Mouse (Mus musculus) heart, adult 2 months (tissue): ENCODE measurements around the gene Spire2. TPM values are rescaled to one million over a fixed set of nuclear protein-coding genes. Genes with fewer than 3 reads are reported as not detected.

Source experiments
- DNase-seq, 2 experiments: peaks; one replicate each; pipeline ENCODE4 v3.0.0; 2021
- H3K27ac ChIP-seq: fragments of 200-600 bp; 2 replicates; pipeline ENCODE4 v1.8.1; 2022
- H3K27me3 ChIP-seq: fragments of 200-500 bp; 2 replicates; pipeline ENCODE4 v1.6.1; 2012; ENCODE audit warnings: mild to moderate bottlenecking, low read length, inconsistent platforms, mixed read lengths; ENCODE audit not compliant: control insufficient read depth, insufficient read depth
- H3K36me3 ChIP-seq: fragments of 200-500 bp; 2 replicates; pipeline ENCODE4 v1.6.1; 2012; ENCODE audit warnings: low read length, inconsistent platforms; ENCODE audit not compliant: control insufficient read depth, insufficient read depth
- H3K4me1 ChIP-seq: fragments of 200-500 bp; 2 replicates; pipeline ENCODE4 v1.6.1; 2011; ENCODE audit warnings: low read length; ENCODE audit not compliant: control insufficient read depth, insufficient read depth
- H3K4me3 ChIP-seq: fragments of 200-600 bp; 2 replicates; pipeline ENCODE4 v1.8.1; 2022
- H3K79me2 ChIP-seq: fragments of 200-500 bp; replicated peaks from 2 replicates; pipeline ENCODE4 v1.6.1; 2012; ENCODE audit warnings: mild to moderate bottlenecking, inconsistent platforms, low read length, moderate library complexity, mixed read lengths; ENCODE audit not compliant: control insufficient read depth, insufficient read depth
- H3K9ac ChIP-seq: fragments of 200-500 bp; 2 replicates; pipeline ENCODE4 v1.6.1; 2012; ENCODE audit warnings: low read depth, mild to moderate bottlenecking, control low read depth, inconsistent platforms, low read length, mixed read lengths
- CTCF ChIP-seq: fragments of 200-600 bp; IDR thresholded peaks from 2 replicates; pipeline ENCODE4 v1.8.1; 2022; ENCODE audit warnings: antibody characterized with exemption, mild to moderate bottlenecking, moderate library complexity
- EP300 ChIP-seq: fragments of 200-500 bp; IDR thresholded peaks from 2 replicates; pipeline ENCODE4 v1.6.1; 2011; ENCODE audit warnings: low read depth, low read length, control low read depth; ENCODE audit not compliant: insufficient read depth
- POLR2A ChIP-seq: fragments of 200-500 bp; IDR thresholded peaks from 2 replicates; pipeline ENCODE4 v1.6.1; 2011; ENCODE audit warnings: mild to moderate bottlenecking, low read depth, low read length, control low read depth; ENCODE audit not compliant: insufficient read depth
- WGBS: fragments of 180-500 bp; shearing (Covaris S2); methylation state at CpG from one replicate; pipeline ENCODE4 v1.1.7; 2018; 5-methylcytosine and 5-hydroxymethylcytosine counted together
- intact Hi-C: fragments of 180-260 bp; cut with DNase I; formaldehyde crosslinking; loops from one replicate; pipeline ENCODE4 v1.15.1; 2025
- polyA plus RNA-seq: library from polyadenylated mRNA; depleted of rRNA; stranded (reverse); fragments of >200 nt; gene quantifications from 2 replicates; pipeline ENCODE4 v1.2.3, GENCODE M21; 2012
- total RNA-seq, 2 experiments: library from RNA; stranded (reverse); gene quantifications; 2 replicates each; pipeline ENCODE4 v1.2.3; 2021

The Spire2 gene
- total and polyA plus RNA-seq, 3 experiments, result 0.11 to 0.53 (median 0.26) TPM

DNA sequence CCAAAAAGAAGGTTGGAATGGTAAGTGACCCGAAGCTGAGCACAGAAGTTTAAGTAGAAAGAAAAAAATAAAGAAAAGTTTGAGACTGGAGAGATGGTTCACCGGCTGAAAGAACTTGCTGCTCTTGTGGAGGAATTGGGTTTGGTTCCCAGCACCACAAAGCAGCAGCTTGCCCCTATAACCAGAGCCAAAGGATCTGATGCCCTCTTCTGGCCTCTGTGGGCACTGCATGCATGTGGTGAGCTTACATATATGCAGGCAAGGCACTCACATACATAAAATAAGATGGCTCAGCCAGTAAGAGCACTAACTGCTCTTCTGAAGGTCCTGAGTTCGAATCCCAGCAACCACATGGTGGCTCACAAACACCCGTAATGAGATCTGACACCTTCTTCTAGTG lies 7.6 kb downstream of the Spire2 start:
- H3K4me3 ChIP-seq, result no peak overlapping the region
- intact Hi-C loops, result no loop called here
- TF ChIP-seq POLR2A, result no peak
- no peak for TF ChIP-seq EP300
- peak; percentile 34; the same call in 1 of the 2 replicates for TF ChIP-seq CTCF
- H3K27me3 ChIP-seq, result no peaks in the 10 kb centered on the region; the same call in 1 of the 2 replicates
- H3K79me2 ChIP-seq, result no peaks in the 10 kb centered on the region
- H3K4me1 ChIP-seq, result no peaks in the 10 kb centered on the region
- WGBS, result 96% methylated on average over 4 of the region's 4 CpGs
- H3K9ac ChIP-seq, result no peak overlapping the region
- no peak for DNase-seq
- no peaks in the 10 kb centered on the region for H3K36me3 ChIP-seq
- no peak overlapping the region for H3K27ac ChIP-seq

DNA sequence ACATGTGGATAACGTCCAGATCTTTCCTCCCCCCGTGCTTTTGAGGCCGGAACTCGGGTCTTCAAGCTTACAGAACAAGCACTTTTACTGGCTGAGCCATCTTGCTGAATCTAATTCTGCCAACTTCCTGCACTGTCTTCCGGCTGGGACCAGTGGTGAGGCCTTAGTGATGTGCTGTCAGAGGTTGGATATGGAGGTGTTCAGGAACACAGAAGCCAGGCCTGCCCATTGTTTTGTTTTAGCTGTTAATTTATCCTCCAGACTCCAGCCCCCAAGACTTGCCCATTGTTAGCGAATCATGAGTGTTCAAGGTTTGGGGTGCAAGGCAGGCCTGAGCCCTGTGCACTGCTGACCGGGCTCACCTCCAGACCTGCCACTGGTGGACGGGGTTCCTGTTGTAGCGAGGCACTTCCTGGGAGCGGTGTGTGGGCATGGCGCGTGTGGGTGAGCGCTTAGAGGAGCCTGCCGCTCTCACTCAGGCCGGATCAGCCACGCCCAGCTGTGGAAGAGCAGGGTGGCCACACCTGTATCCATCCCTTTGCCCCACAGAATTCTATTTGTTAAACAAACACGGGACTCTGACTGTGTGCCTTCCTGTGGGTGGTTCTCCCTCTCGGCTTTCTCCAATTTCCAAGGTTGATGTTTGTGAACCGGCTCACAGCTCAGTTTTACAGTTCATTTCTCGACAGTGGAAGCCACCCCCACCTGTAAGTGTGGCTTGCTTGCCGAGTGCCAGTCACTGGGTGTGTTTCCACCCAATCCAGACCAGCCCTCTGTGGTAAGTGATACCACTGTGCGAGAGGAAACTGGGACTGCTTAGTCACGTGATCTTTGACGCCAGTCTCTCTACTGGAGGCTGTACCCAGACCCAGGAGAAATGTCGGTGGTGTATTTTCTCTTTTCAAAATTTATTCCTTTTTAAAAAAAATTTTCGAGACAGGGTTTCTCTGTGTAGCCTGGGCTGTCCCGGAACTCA lies 8.8 kb downstream of the Spire2 start:
- no peaks in the 10 kb centered on the region; the same call in 1 of the 2 replicates for H3K27me3 ChIP-seq
- H3K79me2 ChIP-seq, result no peaks in the 10 kb centered on the region
- H3K27ac ChIP-seq, result no peak overlapping the region
- 70% methylated on average over 27 of the region's 27 CpGs for WGBS
- DNase-seq, result no peak
- no peaks in the 10 kb centered on the region for H3K36me3 ChIP-seq
- intact Hi-C loops, result no loop called here
- H3K9ac ChIP-seq, result no peak overlapping the region
- no peak overlapping the region for H3K4me3 ChIP-seq
- H3K4me1 ChIP-seq, result no peaks in the 10 kb centered on the region
- TF ChIP-seq EP300 (no peak), CTCF (no peak), POLR2A (no peak)

DNA sequence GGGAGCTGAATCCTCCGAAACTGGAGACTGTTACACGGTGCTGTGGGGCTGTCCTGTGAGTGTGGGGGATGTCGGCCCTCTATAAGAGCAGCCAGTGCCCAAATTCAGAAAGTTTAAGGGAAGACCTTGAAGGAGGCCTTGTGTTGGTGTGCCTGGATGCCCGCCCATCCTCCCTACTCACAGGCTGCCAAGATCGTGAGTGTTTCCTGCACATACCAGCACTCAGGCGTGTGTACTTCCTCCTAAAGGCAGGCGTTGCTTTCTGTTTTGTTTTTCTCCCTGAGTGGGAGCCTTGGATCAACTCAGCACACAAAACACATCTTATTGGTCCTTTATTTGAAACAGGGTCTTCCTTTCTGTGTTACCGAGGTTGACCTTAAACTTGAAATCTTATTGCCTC lies 9.7 kb downstream of the Spire2 start:
- H3K4me1 ChIP-seq, result no peaks in the 10 kb centered on the region
- no peak overlapping the region for H3K9ac ChIP-seq
- no peaks in the 10 kb centered on the region; the same call in 1 of the 2 replicates for H3K27me3 ChIP-seq
- no peak for DNase-seq
- no peaks in the 10 kb centered on the region for H3K79me2 ChIP-seq
- TF ChIP-seq CTCF (no peak), POLR2A (no peak), EP300 (no peak)
- no peaks in the 10 kb centered on the region for H3K36me3 ChIP-seq
- H3K4me3 ChIP-seq, result no peak overlapping the region
- 41% methylated on average over 8 of the region's 8 CpGs for WGBS
- no peak overlapping the region for H3K27ac ChIP-seq
- intact Hi-C loops, result no loop called here

DNA sequence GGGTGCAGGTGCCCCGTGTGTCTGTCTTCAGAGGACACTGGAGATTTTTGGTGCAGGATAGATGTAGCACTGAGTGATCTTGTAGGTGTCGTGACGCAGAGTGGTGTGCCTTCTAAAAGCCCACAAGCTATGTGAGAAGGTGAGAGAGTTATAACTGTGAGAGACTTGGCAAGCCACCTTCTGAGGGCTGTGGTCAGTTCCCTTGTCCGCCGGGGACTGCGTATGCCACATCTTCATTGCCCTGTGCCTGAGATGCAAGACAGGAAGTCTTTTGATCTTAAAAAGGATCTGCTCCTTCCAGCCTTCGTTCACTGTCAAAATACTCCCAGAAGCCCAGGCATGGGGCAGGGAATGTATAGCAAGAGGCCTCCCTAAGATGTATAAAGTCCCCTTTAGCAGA lies 10.4 kb downstream of the Spire2 start:
- Histone ChIP-seq H3K9ac (no peak overlapping the region), H3K27me3 (no peaks in the 10 kb centered on the region; the same call in 1 of the 2 replicates), H3K4me1 (no peaks in the 10 kb centered on the region), H3K27ac (no peak overlapping the region), H3K36me3 (no peaks in the 10 kb centered on the region), H3K4me3 (no peak overlapping the region), H3K79me2 (no peaks in the 10 kb centered on the region)
- TF ChIP-seq EP300, result no peak
- no peak for TF ChIP-seq POLR2A
- TF ChIP-seq CTCF, result no peak
- WGBS, result 60% methylated on average over 7 of the region's 7 CpGs
- no peak for DNase-seq
- intact Hi-C loops, result no loop called here

DNA sequence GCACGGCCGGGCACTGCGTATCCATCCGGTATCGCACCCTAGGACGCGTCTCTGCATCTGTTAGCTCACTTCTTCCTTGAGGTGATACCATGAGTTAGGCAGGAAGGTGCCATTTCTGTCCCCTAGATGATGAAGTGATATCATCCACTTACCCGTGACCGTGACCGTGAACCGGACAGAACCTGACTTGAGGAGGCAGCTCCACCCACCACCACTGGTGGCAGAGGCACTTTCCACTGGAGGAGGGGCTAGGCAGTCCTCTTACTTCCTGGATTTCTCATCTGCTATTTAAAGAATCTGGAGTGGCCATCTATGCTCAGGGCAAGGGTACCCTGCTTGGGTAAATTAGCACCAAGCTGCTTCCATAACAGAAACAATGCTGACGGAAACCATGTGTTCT lies 10.9 kb downstream of the Spire2 start:
- 67% methylated on average over 12 of the region's 12 CpGs for WGBS

DNA sequence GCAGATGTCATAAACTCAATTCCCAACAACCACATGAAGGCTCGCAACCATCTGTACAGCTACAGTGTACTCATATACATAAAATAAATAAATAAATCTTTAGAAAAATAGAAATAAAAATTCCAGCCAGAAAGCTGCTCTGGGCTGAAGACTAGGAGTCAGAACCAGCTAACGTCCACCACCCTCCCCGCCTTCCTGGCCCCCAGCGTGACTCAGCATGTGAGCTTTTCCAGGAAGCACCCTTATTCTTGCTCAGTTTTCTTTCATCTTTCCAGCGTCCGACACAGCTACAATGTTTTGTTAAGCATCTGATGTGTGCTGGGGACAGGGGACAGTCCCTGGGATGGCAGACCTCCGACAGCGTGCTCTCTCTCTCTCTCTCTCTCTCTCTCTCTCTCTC lies 12.6 kb downstream of the Spire2 start:
- no peak for DNase-seq
- H3K4me3 ChIP-seq, result no peak overlapping the region
- no peak for TF ChIP-seq CTCF
- no peak for TF ChIP-seq EP300
- TF ChIP-seq POLR2A, result no peak
- H3K79me2 ChIP-seq, result no peaks in the 10 kb centered on the region
- no peak overlapping the region for H3K9ac ChIP-seq
- 69% methylated on average over 8 of the region's 8 CpGs for WGBS
- H3K27me3 ChIP-seq, result no peaks in the 10 kb centered on the region; the same call in 1 of the 2 replicates
- intact Hi-C loops, result no loop called here
- no peaks in the 10 kb centered on the region for H3K4me1 ChIP-seq
- H3K27ac ChIP-seq, result no peak overlapping the region
- no peaks in the 10 kb centered on the region for H3K36me3 ChIP-seq

More for the DNA sequence above, 10.9 kb downstream of the Spire2 start:
- no peaks in the 10 kb centered on the region for H3K4me1 ChIP-seq
- no peak overlapping the region for H3K9ac ChIP-seq
- no peak for TF ChIP-seq CTCF
- TF ChIP-seq POLR2A, result no peak
- no peak for TF ChIP-seq EP300
- no peaks in the 10 kb centered on the region for H3K36me3 ChIP-seq
- H3K27ac ChIP-seq, result no peak overlapping the region
- no peaks in the 10 kb centered on the region; the same call in 1 of the 2 replicates for H3K27me3 ChIP-seq
- intact Hi-C loops, result no loop called here
- no peak for DNase-seq
- no peak overlapping the region for H3K4me3 ChIP-seq
- no peaks in the 10 kb centered on the region for H3K79me2 ChIP-seq
